Mouse (Mus musculus): Measurements from ENCODE around the gene Tvp23b. TPM values are rescaled to one million over a fixed set of nuclear protein-coding genes. Genes with fewer than 3 reads are reported as not detected.
A peak's percentile ranks its signal among the peaks of the same experiment; 100 is the strongest.

The Tvp23b gene
- polyA plus RNA-seq, 1 experiment from 2014 or later: 46.9 TPM

GRCm38 (mm10) chr11:62903871-62904495, 24.7 kb downstream of the Tvp23b start:
- Histone ChIP-seq H3K9ac (no peak overlapping the region), H3K27me3 (no peaks in the 10 kb centered on the region), H3K36me3 (no peaks in the 10 kb centered on the region), H3K4me1 (replicated peaks) (no peaks in the 10 kb centered on the region), H3K4me3 (no peak overlapping the region), H3K4me2 (no peak overlapping the region), H3K9me3 (no peaks in the 10 kb centered on the region), H3K27ac (replicated peaks) (no peak overlapping the region)
- 76% methylated on average over 6 of the region's 6 CpGs for WGBS
- ATAC-seq (ENCODE audit: low read depth): no peak

DNA sequence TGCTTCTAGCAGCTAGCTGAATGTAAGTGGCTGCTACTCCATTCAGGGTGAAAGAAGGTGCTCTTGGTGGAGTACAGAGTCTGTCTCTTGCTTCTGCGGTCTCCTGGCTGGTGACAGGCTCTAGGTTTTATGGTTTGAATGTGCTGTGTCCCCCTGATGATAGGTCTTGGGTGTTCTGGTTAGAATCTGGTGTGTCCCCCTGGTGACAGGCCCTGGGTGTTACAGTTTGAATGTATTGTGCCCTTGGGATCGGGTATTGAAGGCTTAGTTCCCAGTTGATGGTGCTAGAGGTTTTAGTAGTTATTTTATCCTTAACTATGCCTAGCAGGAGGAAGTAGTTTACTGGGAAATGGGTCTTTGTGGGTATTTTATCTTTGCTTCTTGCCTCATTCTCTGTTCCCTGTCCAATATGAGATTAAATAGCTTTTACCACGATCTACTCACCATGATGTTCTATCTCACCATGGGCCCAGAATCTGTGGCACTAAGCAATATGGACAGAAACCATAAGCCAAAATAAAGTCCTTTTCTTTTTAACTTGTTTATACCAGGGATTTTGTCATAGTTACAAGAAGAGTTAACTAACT, 30.6 kb downstream of the Tvp23b start:
- no peak for ATAC-seq (ENCODE audit: low read depth)
- H3K4me1 ChIP-seq (replicated peaks): peaks cover 9% of the 10 kb centered on the region
- H3K4me3 ChIP-seq: no peak overlapping the region
- no peaks in the 10 kb centered on the region for H3K36me3 ChIP-seq
- H3K9ac ChIP-seq: no peak overlapping the region
- no peak overlapping the region for H3K27ac ChIP-seq (replicated peaks)
- H3K4me2 ChIP-seq: no peak overlapping the region
- H3K9me3 ChIP-seq: no peaks in the 10 kb centered on the region
- 77% methylated on average over 3 of the region's 3 CpGs for WGBS
- H3K27me3 ChIP-seq: no peaks in the 10 kb centered on the region

- H3K27me3 ChIP-seq: no peaks in the 10 kb centered on the region
- no peak overlapping the region for H3K9ac ChIP-seq
- no peak overlapping the region for H3K4me3 ChIP-seq
- H3K27ac ChIP-seq (replicated peaks): peak overlapping the region; percentile 50; the same call in 1 of the 2 replicates
- WGBS: 20% methylated on average over 8 of the region's 8 CpGs
- no peaks in the 10 kb centered on the region for H3K9me3 ChIP-seq
- H3K4me1 ChIP-seq (replicated peaks): peaks cover 9% of the 10 kb centered on the region
- H3K4me2 ChIP-seq: no peak overlapping the region
- no peak for ATAC-seq (ENCODE audit: low read depth)
- H3K36me3 ChIP-seq: no peaks in the 10 kb centered on the region
Measured at GRCm38 (mm10) chr11:62911362-62911761, 32.1 kb downstream of the Tvp23b start.

GRCm38 (mm10) chr11:62913141-62913540, 33.9 kb downstream of the Tvp23b start:
- no peaks in the 10 kb centered on the region for H3K27me3 ChIP-seq
- WGBS: 96% methylated on average over 2 of the region's 2 CpGs
- H3K27ac ChIP-seq (replicated peaks): no peak overlapping the region
- no peaks in the 10 kb centered on the region for H3K9me3 ChIP-seq
- no peak overlapping the region for H3K4me3 ChIP-seq
- no peaks in the 10 kb centered on the region for H3K36me3 ChIP-seq
- ATAC-seq (ENCODE audit: low read depth): no peak
- H3K9ac ChIP-seq: no peak overlapping the region
- H3K4me1 ChIP-seq (replicated peaks): peaks cover 9% of the 10 kb centered on the region
- H3K4me2 ChIP-seq: no peak overlapping the region

DNA sequence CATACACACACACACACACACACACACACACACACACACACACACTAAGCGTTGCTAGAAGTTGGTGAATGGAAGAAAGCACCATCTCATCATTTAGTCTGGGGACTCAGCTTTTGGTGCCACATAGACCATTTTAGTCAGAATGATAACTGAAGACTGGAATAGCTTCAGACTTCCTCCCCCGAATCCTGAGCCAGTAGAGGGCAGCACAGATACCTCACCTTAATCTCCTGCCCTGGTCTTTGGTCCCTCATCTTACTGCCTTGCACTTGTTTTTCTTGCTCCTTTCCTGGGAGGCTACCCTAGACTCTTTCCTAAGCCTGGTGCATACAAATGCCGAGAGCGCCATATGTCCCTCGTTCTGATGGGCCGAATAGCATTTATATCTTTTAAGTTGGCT, 35.3 kb downstream of the Tvp23b start:
- Histone ChIP-seq H3K9ac (no peak overlapping the region), H3K27ac (replicated peaks) (no peak overlapping the region), H3K4me2 (no peak overlapping the region), H3K4me1 (replicated peaks) (peaks cover 9% of the 10 kb centered on the region), H3K27me3 (no peaks in the 10 kb centered on the region), H3K9me3 (peaks cover 2% of the 10 kb centered on the region; the same call in 1 of the 2 replicates), H3K36me3 (no peaks in the 10 kb centered on the region), H3K4me3 (no peak overlapping the region)
- ATAC-seq (ENCODE audit: low read depth): no peak
- WGBS: 68% methylated on average over 6 of the region's 6 CpGs

DNA sequence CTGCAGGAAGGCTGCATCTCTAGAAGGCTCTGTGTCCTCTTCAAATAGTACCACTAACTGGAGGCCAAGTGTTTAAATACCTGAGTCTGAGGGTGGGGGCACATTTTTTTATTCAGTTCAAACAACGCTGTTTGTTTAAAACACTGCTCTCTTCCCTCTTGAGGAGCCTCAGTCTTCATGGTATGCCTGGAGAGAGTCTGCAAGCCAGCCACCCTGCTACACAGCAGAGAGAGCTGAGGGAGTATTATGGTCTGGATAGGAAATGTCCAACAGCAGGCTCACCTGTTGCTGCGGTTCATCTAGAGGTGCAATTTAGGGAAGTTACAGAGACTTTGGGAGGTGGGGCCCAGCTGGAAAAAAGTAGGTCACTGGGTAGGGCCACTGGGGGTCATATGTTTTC, 36.2 kb downstream of the Tvp23b start:
- H3K9ac ChIP-seq: no peak overlapping the region
- peaks cover 3% of the 10 kb centered on the region; the same call in 1 of the 2 replicates for H3K27me3 ChIP-seq
- H3K36me3 ChIP-seq: no peaks in the 10 kb centered on the region
- no peak overlapping the region for H3K4me3 ChIP-seq
- WGBS: 88% methylated on average over 2 of the region's 2 CpGs
- H3K9me3 ChIP-seq: peaks cover 4% of the 10 kb centered on the region; the same call in 1 of the 2 replicates
- H3K4me1 ChIP-seq (replicated peaks): peaks cover 9% of the 10 kb centered on the region
- no peak overlapping the region for H3K4me2 ChIP-seq
- ATAC-seq (ENCODE audit: low read depth): no peak
- H3K27ac ChIP-seq (replicated peaks): no peak overlapping the region

- H3K27ac ChIP-seq (replicated peaks): no peak overlapping the region
- no peak for ATAC-seq (ENCODE audit: low read depth)
- no peaks in the 10 kb centered on the region for H3K36me3 ChIP-seq
- 42% methylated on average over 2 of the region's 2 CpGs for WGBS
- no peak overlapping the region for H3K4me3 ChIP-seq
- no peak overlapping the region for H3K4me2 ChIP-seq
- no peak overlapping the region for H3K9ac ChIP-seq
- H3K27me3 ChIP-seq: peaks cover 3% of the 10 kb centered on the region; the same call in 1 of the 2 replicates
- H3K9me3 ChIP-seq: peaks cover 4% of the 10 kb centered on the region; the same call in 1 of the 2 replicates
- H3K4me1 ChIP-seq (replicated peaks): peaks cover 7% of the 10 kb centered on the region; the same call in 1 of the 2 replicates
Measured at GRCm38 (mm10) chr11:62916765-62917164, 37.5 kb downstream of the Tvp23b start.

GRCm38 (mm10) chr11:62919946-62920742, 40.9 kb downstream of the Tvp23b start:
- ATAC-seq (ENCODE audit: low read depth): peak; percentile 13; the same call in 1 of the 2 replicates
- H3K4me1 ChIP-seq (replicated peaks): 0 out of 2 replicates have a peak, but pooled peaks cover 7% of the 10 kb centered on the region
- H3K9ac ChIP-seq: peak overlapping the region; percentile 53; the same call in 1 of the 2 replicates
- H3K27me3 ChIP-seq: peaks cover 3% of the 10 kb centered on the region; the same call in 1 of the 2 replicates
- H3K9me3 ChIP-seq: peaks cover 4% of the 10 kb centered on the region; the same call in 1 of the 2 replicates
- no peak overlapping the region for H3K4me3 ChIP-seq
- H3K27ac ChIP-seq (replicated peaks): no peak overlapping the region; the same call in 1 of the 2 replicates
- no peaks in the 10 kb centered on the region for H3K36me3 ChIP-seq
- WGBS: 61% methylated on average over 6 of the region's 6 CpGs
- peak overlapping the region; percentile 46 for H3K4me2 ChIP-seq

DNA sequence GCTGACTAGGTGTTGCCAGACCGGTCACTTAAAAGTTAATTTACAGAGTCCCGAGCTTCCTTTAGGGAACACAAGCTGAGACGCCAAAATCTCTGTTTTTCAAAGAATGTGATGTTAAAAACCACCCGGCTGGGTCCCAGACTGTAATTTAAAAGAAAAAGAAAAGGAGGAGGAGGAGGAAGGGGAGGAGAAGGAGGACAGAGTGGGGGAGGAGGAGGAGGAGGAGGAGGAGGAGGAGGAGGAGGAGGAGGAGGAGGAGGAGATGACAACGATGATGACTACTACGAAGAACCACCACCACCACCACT, 41.4 kb downstream of the Tvp23b start:
- H3K4me1 ChIP-seq (replicated peaks): 0 out of 2 replicates have a peak, but pooled peaks cover 7% of the 10 kb centered on the region
- ATAC-seq (ENCODE audit: low read depth): peak; percentile 4; the same call in 1 of the 2 replicates
- peak overlapping the region; percentile 53 for H3K9ac ChIP-seq
- H3K9me3 ChIP-seq: peaks cover 4% of the 10 kb centered on the region; the same call in 1 of the 2 replicates
- WGBS: 17% methylated on average over 6 of the region's 6 CpGs
- peaks cover 3% of the 10 kb centered on the region; the same call in 1 of the 2 replicates for H3K27me3 ChIP-seq
- H3K4me3 ChIP-seq: peak overlapping the region; percentile 33
- H3K4me2 ChIP-seq: peak overlapping the region; percentile 46
- no peaks in the 10 kb centered on the region for H3K36me3 ChIP-seq
- no peak overlapping the region for H3K27ac ChIP-seq (replicated peaks)

DNA sequence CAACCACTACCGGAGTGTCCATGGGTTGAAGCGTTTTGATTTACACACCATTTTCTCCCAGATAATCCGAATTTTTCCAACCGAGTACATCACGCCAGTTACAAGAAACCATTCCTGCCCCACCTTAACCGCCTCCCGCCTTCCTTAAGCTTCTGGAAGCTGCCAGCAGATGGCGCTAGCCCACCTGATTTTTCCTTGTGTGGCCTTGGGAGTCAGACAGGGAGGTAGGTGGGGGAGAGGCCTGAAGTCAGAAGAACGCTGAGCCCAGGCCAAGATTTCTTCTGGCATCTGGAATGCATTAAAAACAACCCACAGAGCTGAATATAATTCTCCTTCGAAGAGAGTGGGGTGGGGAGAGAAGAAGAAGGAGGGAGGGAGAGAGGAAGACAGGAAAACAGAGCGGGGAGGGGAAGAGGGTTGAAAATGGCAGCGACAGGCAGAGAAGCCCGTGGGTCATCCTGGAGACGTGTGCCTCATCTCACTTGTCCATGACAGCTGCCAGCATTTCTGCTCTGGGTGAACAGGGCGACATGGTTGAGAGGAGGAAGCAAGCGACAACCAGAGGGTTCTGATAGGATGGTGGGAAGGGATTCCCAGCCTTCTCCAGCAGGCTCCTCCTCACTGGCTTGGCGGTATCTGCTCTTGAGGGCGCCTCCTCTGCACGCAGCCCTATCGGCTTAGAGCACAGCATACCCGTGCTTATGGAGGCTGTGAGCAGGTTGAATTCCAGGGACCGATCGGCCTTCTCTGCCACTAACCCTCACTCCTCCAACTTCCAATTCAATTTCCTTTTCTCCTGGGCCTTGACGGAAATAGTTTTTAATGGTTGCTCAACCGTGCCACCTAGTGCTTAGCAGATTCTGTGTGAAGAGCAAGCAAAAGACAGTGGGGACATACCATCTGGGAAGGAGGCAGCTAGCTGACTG, 42.1 kb downstream of the Tvp23b start:
- 0 out of 2 replicates have a peak, but pooled peaks cover 7% of the 10 kb centered on the region for H3K4me1 ChIP-seq (replicated peaks)
- H3K36me3 ChIP-seq: no peaks in the 10 kb centered on the region
- peak overlapping the region; percentile 33 for H3K4me3 ChIP-seq
- H3K27ac ChIP-seq (replicated peaks): peak overlapping the region; percentile 69
- 35% methylated on average over 25 of the region's 25 CpGs for WGBS
- peak overlapping the region; percentile 46 for H3K4me2 ChIP-seq
- H3K27me3 ChIP-seq: peaks cover 3% of the 10 kb centered on the region; the same call in 1 of the 2 replicates
- peak; percentile 90 for ATAC-seq (ENCODE audit: low read depth)
- H3K9me3 ChIP-seq: peaks cover 4% of the 10 kb centered on the region; the same call in 1 of the 2 replicates
- H3K9ac ChIP-seq: peak overlapping the region; percentile 53; the same call in 1 of the 2 replicates

DNA sequence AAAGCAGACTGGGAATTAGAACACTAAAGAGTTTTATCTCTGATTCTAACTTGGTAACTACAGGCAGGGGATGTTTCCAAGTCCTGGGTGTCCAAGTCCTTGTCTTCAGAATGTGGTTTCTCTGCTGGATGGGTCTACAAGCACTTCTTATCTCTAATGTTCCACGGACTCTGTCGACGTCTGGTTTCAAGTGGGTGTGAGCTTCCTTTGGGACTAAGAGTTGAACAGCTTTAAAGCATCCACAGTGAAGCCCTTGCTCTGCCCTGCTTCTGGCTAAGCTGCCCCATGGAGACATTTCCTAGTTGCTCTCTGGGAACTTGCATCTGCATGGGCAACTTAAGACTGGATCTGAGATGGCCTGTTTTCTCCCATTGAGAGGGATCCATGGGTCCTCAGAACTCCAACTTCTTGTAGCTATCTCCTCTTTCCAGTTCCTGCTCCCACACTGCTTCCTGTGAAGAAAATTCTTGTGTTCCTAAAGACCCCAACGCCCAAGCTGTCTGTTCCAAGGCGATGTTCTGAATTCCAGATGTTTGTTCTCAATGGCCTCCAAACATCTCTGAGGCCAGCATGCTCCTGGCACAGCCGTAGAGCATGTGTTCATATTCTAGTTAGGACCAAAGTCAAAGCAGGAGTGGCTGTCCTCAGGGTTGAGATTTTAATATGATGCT, 45.0 kb downstream of the Tvp23b start:
- Histone ChIP-seq H3K27me3 (peaks cover 3% of the 10 kb centered on the region; the same call in 1 of the 2 replicates), H3K27ac (replicated peaks) (no peak overlapping the region), H3K4me3 (no peak overlapping the region), H3K36me3 (no peaks in the 10 kb centered on the region), H3K9me3 (peaks cover 8% of the 10 kb centered on the region; the same call in 1 of the 2 replicates), H3K4me1 (replicated peaks) (0 out of 2 replicates have a peak, but pooled peaks cover 7% of the 10 kb centered on the region), H3K9ac (no peak overlapping the region), H3K4me2 (no peak overlapping the region)
- ATAC-seq (ENCODE audit: low read depth): no peak
- 92% methylated on average over 6 of the region's 6 CpGs for WGBS

Measured in neural tube, embryonic 13.5 days (tissue).